Mouse (Mus musculus): ENCODE measurements around the gene Col6a6. TPM values are rescaled to one million over a fixed set of nuclear protein-coding genes. Genes with fewer than 3 reads are reported as not detected.
A peak's percentile ranks its signal among the peaks of the same experiment; 100 is the strongest.
"Not testable (repeated sequence)": the region's sequence is repeated elsewhere in the genome, so short reads cannot be mapped to it uniquely, and the experiment has no call there.

Gene Col6a6
- polyA plus RNA-seq, 1 experiment from 2014 or later = 0.11 TPM

DNA sequence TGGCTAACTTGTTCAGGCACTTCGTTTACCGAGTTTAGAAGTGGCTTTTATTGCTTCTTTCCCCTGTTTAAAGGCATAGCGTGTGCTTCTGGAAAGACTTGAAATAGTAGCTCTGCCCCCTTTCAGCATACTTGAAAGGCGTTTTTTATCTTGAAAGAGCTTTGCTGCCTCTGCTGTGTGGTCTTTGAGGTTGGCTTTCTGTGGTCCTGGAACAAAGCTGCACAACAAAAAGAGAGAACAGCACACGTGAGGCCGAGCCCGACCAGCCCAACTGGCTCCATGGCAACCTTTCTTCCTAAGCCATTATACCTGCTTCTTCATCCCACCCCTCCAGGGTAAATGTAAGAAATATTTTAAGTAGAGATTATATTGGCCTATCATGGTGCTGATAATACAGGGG is 138.5 kb downstream of the Col6a6 start:
- no peaks in the 10 kb centered on the region for H3K9me3 ChIP-seq
- H3K4me3 ChIP-seq = no peak overlapping the region
- DNase-seq (ENCODE audit: low spot score) = no peak
- no peaks in the 10 kb centered on the region for H3K4me1 ChIP-seq
- H3K36me3 ChIP-seq (replicated peaks) = peaks cover 51% of the 10 kb centered on the region
- WGBS = 85% methylated on average over 7 of the region's 7 CpGs
- no peak overlapping the region for H3K27ac ChIP-seq (replicated peaks)
- no peaks in the 10 kb centered on the region for H3K27me3 ChIP-seq (replicated peaks; ENCODE audit: low read depth, poor library complexity, severe bottlenecking)

DNA sequence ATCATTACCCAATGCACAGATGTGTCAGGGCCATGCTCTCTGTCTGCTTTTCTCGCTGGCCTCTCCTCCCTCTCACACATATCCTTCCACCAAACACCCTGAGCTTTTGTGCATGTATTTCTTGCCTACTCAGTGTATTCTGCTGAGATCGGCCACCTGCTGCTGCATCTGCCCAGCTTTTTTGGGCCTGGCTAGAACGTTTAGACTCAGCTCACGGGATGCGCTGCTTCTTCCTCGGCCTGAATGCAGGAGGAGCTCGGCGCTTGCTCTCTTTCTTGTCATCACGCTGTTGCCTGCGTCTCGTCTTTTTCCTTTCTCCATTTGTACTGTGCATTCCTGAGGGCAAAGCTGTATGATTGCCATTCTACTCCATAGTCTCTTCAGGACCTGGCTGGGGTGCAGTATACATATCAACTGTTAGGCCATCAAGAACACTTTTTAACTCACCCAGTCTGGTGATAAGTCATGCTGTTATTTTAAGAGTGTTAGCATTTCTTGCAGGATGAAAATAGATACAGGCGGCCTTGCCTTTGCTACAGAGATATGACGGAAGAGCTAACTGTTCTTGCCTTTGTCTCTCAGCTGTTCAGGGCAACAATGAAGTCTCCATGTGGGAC is 143.3 kb downstream of the Col6a6 start:
- Histone ChIP-seq H3K27ac (replicated peaks) (no peak overlapping the region), H3K4me1 (no peaks in the 10 kb centered on the region), H3K36me3 (replicated peaks) (peaks cover 89% of the 10 kb centered on the region), H3K9me3 (no peaks in the 10 kb centered on the region), H3K27me3 (replicated peaks; ENCODE audit: low read depth, poor library complexity, severe bottlenecking) (no peaks in the 10 kb centered on the region), H3K4me3 (no peak overlapping the region)
- 96% methylated on average over 13 of the region's 13 CpGs for WGBS
- DNase-seq (ENCODE audit: low spot score) = no peak

DNA sequence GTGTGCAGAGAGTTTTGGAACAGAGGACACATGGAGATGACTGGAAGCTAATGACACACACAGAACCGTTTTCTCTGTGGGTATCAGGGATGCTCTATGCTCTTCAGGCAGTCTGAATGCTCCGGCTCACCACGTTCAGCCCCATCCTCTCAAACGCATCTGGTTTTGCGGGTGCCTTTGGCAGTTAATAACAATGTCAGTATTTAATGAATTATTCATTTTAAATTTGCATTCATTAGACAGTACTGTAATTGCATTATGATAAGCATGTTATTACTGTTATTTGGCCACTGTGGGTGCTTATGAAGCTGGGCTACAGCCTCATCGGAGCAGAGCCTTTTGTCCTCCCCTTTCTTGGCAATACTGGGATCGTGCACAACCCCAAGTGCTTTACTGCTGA is 146.6 kb downstream of the Col6a6 start:
- Histone ChIP-seq H3K27me3 (replicated peaks; ENCODE audit: low read depth, poor library complexity, severe bottlenecking) (no peaks in the 10 kb centered on the region), H3K9me3 (no peaks in the 10 kb centered on the region), H3K36me3 (replicated peaks) (peaks cover 95% of the 10 kb centered on the region), H3K27ac (replicated peaks) (no peak overlapping the region), H3K4me3 (no peak overlapping the region), H3K4me1 (no peaks in the 10 kb centered on the region)
- WGBS = 93% methylated on average over 7 of the region's 7 CpGs
- no peak for DNase-seq (ENCODE audit: low spot score)

DNA sequence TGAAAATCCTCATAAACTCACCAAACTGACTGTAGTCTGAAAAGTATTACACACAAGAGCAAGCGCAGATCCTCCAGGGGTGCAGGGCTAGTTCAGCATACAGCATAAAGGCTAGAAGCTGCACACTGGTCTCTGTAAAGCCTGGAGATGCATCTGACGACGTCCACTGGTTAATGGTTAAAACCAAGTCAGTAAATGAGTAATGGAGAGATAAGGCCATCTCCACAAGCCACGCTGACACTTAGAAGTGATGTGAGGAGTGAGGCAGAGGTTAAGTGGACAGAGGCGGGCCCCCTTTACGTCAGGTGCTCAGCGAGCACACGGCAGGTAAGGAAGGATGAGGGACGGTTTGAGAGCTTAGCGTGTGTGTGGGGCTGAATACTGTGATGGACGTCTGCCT is 152.0 kb downstream of the Col6a6 start:
- H3K4me1 ChIP-seq = no peaks in the 10 kb centered on the region
- no peak overlapping the region for H3K27ac ChIP-seq (replicated peaks)
- 87% methylated on average over 11 of the region's 11 CpGs for WGBS
- DNase-seq (ENCODE audit: low spot score) = no peak
- H3K4me3 ChIP-seq = no peak overlapping the region
- H3K27me3 ChIP-seq (replicated peaks; ENCODE audit: low read depth, poor library complexity, severe bottlenecking) = no peaks in the 10 kb centered on the region
- H3K9me3 ChIP-seq = no peaks in the 10 kb centered on the region
- H3K36me3 ChIP-seq (replicated peaks) = peaks cover 74% of the 10 kb centered on the region

DNA sequence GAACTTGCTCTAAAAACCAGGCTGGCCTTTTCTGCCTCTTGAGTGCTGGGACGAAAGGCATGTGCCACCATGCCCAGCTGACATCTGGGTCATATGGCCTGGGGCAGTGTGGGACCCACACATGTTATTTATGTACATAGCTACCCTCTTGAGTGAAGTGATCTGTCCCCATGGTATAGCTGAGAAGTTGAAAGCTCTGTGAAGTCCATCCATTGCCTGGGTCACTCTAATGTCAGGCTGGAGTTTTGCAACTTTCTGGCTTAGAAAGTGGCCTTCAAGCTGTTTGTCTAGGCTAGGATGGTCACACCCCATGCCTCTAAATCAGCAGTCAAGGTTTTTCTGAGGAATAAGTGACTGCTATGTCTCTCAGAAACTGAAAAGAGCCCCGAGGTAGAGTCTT is 155.9 kb downstream of the Col6a6 start:
- Histone ChIP-seq H3K9me3 (no peaks in the 10 kb centered on the region), H3K4me1 (no peaks in the 10 kb centered on the region), H3K36me3 (replicated peaks) (peaks cover 75% of the 10 kb centered on the region), H3K27me3 (replicated peaks; ENCODE audit: low read depth, poor library complexity, severe bottlenecking) (no peaks in the 10 kb centered on the region), H3K4me3 (no peak overlapping the region), H3K27ac (replicated peaks) (no peak overlapping the region)
- 70% methylated on average over 2 of the region's 2 CpGs for WGBS
- DNase-seq (ENCODE audit: low spot score) = no peak

DNA sequence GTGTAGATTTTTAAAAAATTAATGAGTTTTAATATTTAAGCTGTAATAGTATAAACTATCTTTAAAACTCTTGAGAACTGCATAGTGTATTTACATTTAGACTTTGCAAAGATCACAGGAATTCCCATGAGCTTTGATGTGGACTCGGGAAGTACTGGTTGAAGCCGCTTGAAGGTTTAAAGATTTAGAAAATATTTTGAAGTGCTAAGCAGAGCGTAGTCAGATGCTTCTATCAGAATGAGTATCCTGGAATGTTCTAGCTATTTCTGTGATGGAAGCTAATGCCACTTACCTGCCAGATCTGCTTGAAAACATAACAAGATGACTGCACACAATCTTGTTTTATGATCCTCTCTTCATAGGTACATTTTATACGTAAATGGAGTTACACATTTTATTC is 157.0 kb downstream of the Col6a6 start:
- Histone ChIP-seq H3K27me3 (replicated peaks; ENCODE audit: low read depth, poor library complexity, severe bottlenecking) (no peaks in the 10 kb centered on the region), H3K27ac (replicated peaks) (no peak overlapping the region), H3K36me3 (replicated peaks) (peaks cover 74% of the 10 kb centered on the region), H3K4me1 (no peaks in the 10 kb centered on the region), H3K4me3 (no peak overlapping the region), H3K9me3 (no peaks in the 10 kb centered on the region)
- no peak for DNase-seq (ENCODE audit: low spot score)
- WGBS = 95% methylated on average over 4 of the region's 4 CpGs

DNA sequence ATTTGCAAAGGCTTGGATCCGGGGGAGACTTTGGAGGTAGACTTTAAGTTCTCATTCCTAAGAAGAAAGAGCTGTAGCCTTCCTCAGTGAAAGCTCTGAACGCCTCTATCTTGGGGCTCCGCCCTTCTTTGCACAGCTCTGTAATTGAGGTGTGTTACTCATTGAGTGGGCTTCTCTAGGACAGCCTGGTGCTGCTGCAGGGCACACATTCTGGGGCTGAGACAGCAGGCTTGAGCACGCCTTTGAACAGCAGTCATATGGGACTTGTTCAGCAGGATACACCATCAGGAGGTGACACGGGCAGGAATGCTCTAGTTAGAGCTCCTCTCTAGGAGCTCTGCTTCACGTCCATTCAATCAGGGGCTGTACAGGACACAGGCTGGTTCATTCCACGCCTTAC is 162.7 kb downstream of the Col6a6 start:
- DNase-seq (ENCODE audit: low spot score) = peak; percentile 11
- Histone ChIP-seq H3K36me3 (replicated peaks) (peaks cover 95% of the 10 kb centered on the region), H3K9me3 (no peaks in the 10 kb centered on the region), H3K4me3 (no peak overlapping the region), H3K27me3 (replicated peaks; ENCODE audit: low read depth, poor library complexity, severe bottlenecking) (no peaks in the 10 kb centered on the region), H3K4me1 (no peaks in the 10 kb centered on the region), H3K27ac (replicated peaks) (no peak overlapping the region)
- WGBS = 86% methylated on average over 7 of the region's 7 CpGs

DNA sequence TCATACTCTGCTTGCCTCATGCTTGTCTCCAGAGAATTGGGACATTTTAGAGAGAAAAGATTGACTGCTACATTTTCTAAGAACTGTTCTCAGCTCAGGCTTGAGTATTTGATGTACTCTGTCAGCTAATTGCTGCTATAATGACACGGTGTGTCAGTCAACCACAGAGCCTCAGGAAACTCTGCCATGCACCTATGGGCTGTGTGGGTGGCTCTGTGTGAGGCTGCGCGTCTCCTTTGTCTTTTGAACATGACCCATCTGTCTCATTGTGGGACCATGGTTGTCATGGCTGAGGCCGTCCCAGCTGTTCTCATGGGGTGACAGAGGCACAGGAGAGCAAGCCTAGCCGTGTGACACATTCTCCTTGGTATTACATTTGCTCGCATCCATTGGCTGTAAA is 168.1 kb downstream of the Col6a6 start:
- Histone ChIP-seq H3K4me3 (no peak overlapping the region), H3K9me3 (no peaks in the 10 kb centered on the region)
- WGBS = 93% methylated on average over 6 of the region's 6 CpGs

DNA sequence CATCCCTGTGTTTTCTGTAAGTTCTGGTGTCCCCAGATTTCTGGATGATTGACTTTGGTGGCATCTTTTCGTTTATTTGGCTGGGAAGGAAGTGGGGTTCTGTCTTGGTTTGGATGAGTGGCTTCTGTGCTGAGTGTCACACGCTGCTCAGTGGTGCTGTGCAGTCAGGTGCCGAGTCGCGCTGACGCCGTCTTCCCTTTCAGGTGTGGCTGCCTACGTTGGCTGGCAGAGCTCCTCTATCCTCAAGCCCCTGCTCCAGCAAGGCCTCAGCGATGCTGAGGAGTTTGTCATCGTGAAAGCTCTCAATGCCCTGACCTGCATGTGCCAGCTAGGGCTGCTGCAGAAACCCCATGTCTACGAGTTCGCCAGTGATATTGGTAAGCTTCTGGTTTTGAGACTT is 169.7 kb downstream of the Col6a6 start:
- no peak overlapping the region for H3K4me3 ChIP-seq
- no peaks in the 10 kb centered on the region for H3K9me3 ChIP-seq
- no peak for DNase-seq (ENCODE audit: low spot score)
- H3K27ac ChIP-seq (replicated peaks) = no peak overlapping the region
- H3K4me1 ChIP-seq = no peaks in the 10 kb centered on the region
- H3K36me3 ChIP-seq (replicated peaks) = peaks cover 83% of the 10 kb centered on the region
- WGBS = 93% methylated on average over 12 of the region's 12 CpGs
- no peaks in the 10 kb centered on the region for H3K27me3 ChIP-seq (replicated peaks; ENCODE audit: low read depth, poor library complexity, severe bottlenecking)

More for the DNA sequence above, 168.1 kb downstream of the Col6a6 start:
- DNase-seq (ENCODE audit: low spot score) = no peak
- Histone ChIP-seq H3K36me3 (replicated peaks) (peaks cover 83% of the 10 kb centered on the region), H3K27ac (replicated peaks) (no peak overlapping the region), H3K4me1 (no peaks in the 10 kb centered on the region), H3K27me3 (replicated peaks; ENCODE audit: low read depth, poor library complexity, severe bottlenecking) (no peaks in the 10 kb centered on the region)

DNA sequence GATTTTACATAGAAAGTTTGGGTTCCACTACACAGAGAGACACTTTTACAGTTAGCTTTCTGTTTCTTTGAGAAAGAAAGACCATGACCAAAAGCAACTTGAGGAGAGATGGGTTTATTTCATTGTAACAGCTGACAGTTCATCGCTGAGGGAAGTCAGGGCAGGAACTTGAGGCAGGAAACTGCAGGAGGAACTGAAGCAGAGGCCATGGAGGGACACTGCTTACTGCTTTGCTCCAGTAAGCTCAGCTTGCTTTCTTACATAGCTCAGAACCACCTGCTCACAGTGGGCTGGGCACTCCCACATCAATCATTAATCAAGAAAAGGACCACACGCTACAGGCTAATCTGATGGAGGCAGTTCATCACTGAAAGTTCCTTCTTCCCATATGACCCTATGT is 171.8 kb downstream of the Col6a6 start:
- H3K36me3 ChIP-seq (replicated peaks) = peaks cover 83% of the 10 kb centered on the region

DNA sequence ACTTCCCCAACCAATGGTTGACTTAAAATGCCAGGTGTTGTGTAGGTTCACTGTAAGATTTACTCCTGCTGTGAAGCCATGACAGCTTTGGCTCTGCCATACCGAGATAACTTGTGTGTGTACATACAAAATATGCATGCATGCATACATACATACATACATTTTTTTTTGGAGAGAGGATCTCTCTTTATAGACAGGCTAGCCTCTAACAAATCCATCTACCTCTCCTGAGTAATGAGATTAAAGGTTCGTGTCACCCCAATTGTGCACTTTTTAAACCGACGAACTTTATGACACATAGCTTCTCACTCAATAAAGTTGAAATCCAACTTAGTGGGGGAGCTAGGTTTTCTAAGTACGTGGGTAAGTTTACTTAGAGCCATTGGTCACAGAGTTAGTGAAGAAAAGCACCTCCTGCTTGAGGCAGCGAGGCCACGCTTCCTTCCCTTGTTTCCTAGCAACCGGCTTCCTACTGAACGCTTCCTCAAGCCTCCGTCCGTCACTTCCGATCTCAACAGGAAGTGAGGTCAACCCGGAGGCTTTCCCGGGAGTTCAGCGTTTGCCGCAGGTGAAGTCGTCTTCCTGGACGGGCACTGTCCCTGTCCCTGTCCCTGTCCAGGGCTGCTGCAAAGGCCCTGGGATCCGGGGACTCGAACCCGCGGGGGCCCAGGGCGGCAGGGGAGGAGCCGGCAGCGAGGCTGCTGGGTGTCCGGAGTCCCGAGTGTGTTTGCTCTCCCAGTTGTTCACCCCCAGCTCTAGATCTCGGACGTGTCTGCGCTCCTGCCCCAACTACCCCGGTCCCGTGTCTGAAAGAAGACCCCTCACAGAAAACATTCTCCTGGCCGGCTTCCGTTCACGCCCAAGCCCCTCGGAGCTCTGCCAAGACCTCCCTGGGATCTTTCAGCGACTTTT is 185.2 kb downstream of the Col6a6 start, which contains the start of gene Pik3r4:
Gene Pik3r4, plus strand, starts transcription at position 519 of the 912 bp plus-strand sequence.
- peak within 1 kb of the TSS; percentile 95 for H3K4me3 ChIP-seq
- WGBS = 6% methylated on average over 37 of the region's 37 CpGs
- peaks cover 10% of the 10 kb centered on the region for H3K4me1 ChIP-seq
- DNase-seq (ENCODE audit: low spot score) = peak; percentile 87
- peak within 1 kb of the TSS; percentile 89 for H3K27ac ChIP-seq (replicated peaks)
- peaks cover 35% of the 10 kb centered on the region for H3K36me3 ChIP-seq (replicated peaks)
- H3K27me3 ChIP-seq (replicated peaks; ENCODE audit: low read depth, poor library complexity, severe bottlenecking) = no peaks in the 10 kb centered on the region
- H3K9me3 ChIP-seq = no peaks in the 10 kb centered on the region

More for the DNA sequence above, 171.8 kb downstream of the Col6a6 start:
- H3K4me1 ChIP-seq = no peaks in the 10 kb centered on the region
- H3K9me3 ChIP-seq = no peaks in the 10 kb centered on the region
- no peak overlapping the region for H3K27ac ChIP-seq (replicated peaks)
- no peak overlapping the region for H3K4me3 ChIP-seq
- no peak for DNase-seq (ENCODE audit: low spot score)
- H3K27me3 ChIP-seq (replicated peaks; ENCODE audit: low read depth, poor library complexity, severe bottlenecking) = no peaks in the 10 kb centered on the region
- 88% methylated on average over 2 of the region's 2 CpGs for WGBS

DNA sequence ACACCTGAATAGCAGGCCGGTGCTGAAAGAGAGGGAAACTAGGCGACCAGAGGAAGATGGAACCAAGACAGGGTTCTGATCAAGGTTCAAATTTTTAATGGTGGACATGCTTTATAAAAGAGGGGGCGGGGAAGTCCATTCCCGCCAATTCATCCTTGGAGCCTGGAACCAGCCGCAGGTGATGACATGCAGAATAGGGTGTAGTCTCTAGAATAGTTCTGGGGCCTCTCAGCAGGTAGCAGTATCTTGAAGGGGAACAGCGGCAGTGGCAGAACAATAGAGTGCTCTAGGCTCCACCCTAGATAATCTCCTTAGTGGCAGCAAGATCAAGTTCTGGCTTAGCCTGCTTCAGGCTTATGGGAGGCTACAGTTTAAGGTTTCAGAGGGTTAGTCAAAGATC is 186.6 kb downstream of the Col6a6 start:
- H3K27ac ChIP-seq (replicated peaks); H3K27me3 ChIP-seq (replicated peaks; ENCODE audit: low read depth, poor library complexity, severe bottlenecking); H3K9me3 ChIP-seq; DNase-seq (ENCODE audit: low spot score); H3K4me3 ChIP-seq: not testable (repeated sequence)
- Histone ChIP-seq H3K4me1 (peaks cover 10% of the 10 kb centered on the region), H3K36me3 (replicated peaks) (peaks cover 22% of the 10 kb centered on the region)
- 74% methylated on average over 6 of the region's 6 CpGs for WGBS

All from embryonic facial prominence, embryonic 10.5 days (tissue).